Mouse (Mus musculus) lung, embryonic 16.5 days (tissue): ENCODE data around the gene Ddn. TPM values are rescaled to one million over a fixed set of nuclear protein-coding genes. Genes with fewer than 3 reads are reported as not detected.

Experiments used
- ATAC-seq: fragments of 200-750 bp; cut with Nextera tagmentation; 2 replicates; pipeline ENCODE4 v1.8.0; 2017; ENCODE audit warnings: low read depth, mild to moderate bottlenecking, moderate library complexity
- H3K27ac ChIP-seq: fragments of 300-500 bp; sonication (generic); 2 replicates; pipeline ENCODE4 v1.5.1; 2014; ENCODE audit warnings: mild to moderate bottlenecking, control low read depth, low read length
- H3K27me3 ChIP-seq: fragments of 300-500 bp; sonication (generic); 2 replicates; pipeline ENCODE4 v1.6.1; 2014; ENCODE audit warnings: low read depth, low read length, mixed read lengths; ENCODE audit not compliant: control insufficient read depth, insufficient read depth
- H3K36me3 ChIP-seq: fragments of 300-500 bp; sonication (generic); 2 replicates; pipeline ENCODE4 v1.6.1; 2014; ENCODE audit warnings: low read length; ENCODE audit not compliant: control insufficient read depth, insufficient read depth
- H3K4me1 ChIP-seq: fragments of 300-500 bp; sonication (generic); replicated peaks from 2 replicates; pipeline ENCODE4 v1.6.1; 2014; ENCODE audit warnings: low read length, mixed read lengths; ENCODE audit not compliant: control insufficient read depth, insufficient read depth
- H3K4me2 ChIP-seq: fragments of 300-500 bp; sonication (generic); 2 replicates; pipeline ENCODE4 v1.6.1; 2014; ENCODE audit warnings: low read depth, low read length, control low read depth
- H3K4me3 ChIP-seq: fragments of 300-500 bp; sonication (generic); 2 replicates; pipeline ENCODE4 v1.5.1; 2014; ENCODE audit warnings: mild to moderate bottlenecking, low read length, control low read depth
- H3K9ac ChIP-seq: fragments of 300-500 bp; sonication (generic); 2 replicates; pipeline ENCODE4 v1.6.1; 2014; ENCODE audit warnings: low read length, control low read depth
- H3K9me3 ChIP-seq: fragments of 300-500 bp; sonication (generic); 2 replicates; pipeline ENCODE4 v1.6.1; 2016; ENCODE audit warnings: low read length; ENCODE audit not compliant: control insufficient read depth
- WGBS: fragments of 180-500 bp; shearing (Covaris S2); extraction: QIAGEN DNeasy Blood & Tissue Kit; methylation state at CpG from one replicate; pipeline ENCODE4 v1.1.7; 2014; 5-methylcytosine and 5-hydroxymethylcytosine counted together
- polyA plus RNA-seq: library from polyadenylated mRNA; unstranded; fragments of >200 nt; fragmentation: Nextera tagmentation; extraction: Ambion mirVana; gene quantifications from 2 replicates; pipeline ENCODE4 v1.2.1, GENCODE M21; 2015

The Ddn gene
- polyA plus RNA-seq, 1 experiment from 2014 or later, result not detected

DNA sequence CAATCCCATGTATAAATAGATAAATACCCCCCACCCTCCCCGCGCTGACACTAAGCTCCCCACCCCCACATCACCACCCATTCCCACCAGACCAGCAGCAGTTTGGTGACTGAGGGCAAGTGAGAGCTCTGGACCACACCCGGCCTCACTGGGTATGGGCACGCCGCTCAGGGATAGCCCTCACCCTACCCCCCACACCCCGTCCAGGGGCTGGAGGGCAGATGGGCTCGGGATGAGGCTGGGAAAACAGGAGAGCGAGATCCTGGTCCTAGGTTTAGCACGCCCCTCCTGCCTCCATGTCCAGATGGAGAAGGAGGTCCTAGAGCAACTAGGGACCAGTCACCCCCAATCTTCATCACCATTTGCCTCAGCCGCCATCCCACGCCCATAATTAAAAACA lies 24.0 kb upstream of the Ddn start:
- no peak overlapping the region for H3K9ac ChIP-seq
- H3K27me3 ChIP-seq, result no peaks in the 10 kb centered on the region
- H3K4me2 ChIP-seq, result no peak overlapping the region
- H3K4me1 ChIP-seq, result peaks cover 19% of the 10 kb centered on the region
- peaks cover 40% of the 10 kb centered on the region for H3K36me3 ChIP-seq
- H3K9me3 ChIP-seq, result no peaks in the 10 kb centered on the region
- no peak overlapping the region for H3K27ac ChIP-seq
- no peak for ATAC-seq
- no peak overlapping the region for H3K4me3 ChIP-seq
- 89% methylated on average over 11 of the region's 11 CpGs for WGBS

DNA sequence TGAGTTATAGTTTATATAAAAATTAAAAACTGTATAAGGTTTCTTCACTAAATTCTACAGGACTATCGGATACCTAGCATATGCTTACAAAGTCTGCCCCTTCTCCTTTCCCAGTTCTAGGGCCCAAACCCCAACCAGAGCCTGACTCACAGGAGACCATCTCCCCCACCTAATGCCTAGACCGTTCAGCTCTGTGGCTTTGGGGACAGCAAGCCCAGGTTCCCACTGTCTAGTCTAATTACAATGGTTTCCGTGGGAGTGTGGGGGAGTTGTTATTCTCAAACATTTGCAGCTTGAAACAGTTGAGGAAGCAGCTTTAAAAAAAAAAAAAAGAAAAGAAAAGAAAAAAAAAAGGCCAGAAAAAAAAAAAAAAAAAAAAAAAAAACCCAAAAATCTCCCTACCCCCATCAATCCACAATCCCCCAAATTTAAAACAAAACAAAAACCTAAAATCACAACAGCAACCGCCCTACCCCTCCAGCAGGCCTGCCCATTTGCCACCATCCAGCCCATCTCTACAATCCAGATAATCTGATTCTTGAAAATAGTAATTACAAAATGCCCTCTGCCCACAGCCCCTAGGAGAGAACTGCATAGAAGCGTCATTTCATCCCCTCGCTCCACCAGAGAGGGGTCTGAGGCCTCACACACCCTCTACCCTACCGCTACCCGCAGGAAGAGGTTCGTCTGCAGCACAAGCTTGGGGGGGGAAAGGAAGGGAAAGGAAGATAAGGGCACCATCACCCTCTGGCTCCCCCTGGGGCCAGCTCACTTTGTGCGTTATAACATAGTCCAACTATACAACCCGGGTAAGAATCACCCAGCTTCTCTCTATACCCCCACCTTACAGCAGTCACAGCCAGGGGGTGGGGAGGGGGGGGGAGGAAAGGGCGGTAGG lies 23.1 kb upstream of the Ddn start:
- H3K9ac ChIP-seq, result 0 out of 2 replicates have a peak overlapping the region, but pooled peaks have one; percentile 84
- H3K27me3 ChIP-seq, result no peaks in the 10 kb centered on the region
- ATAC-seq, result no peak
- peaks cover 39% of the 10 kb centered on the region for H3K36me3 ChIP-seq
- peak overlapping the region; percentile 53 for H3K4me2 ChIP-seq
- H3K9me3 ChIP-seq, result no peaks in the 10 kb centered on the region
- H3K4me1 ChIP-seq, result peaks cover 19% of the 10 kb centered on the region
- 51% methylated on average over 12 of the region's 12 CpGs for WGBS
- H3K27ac ChIP-seq, result peak overlapping the region; percentile 97
- H3K4me3 ChIP-seq, result peak overlapping the region; percentile 90; the same call in 1 of the 2 replicates

DNA sequence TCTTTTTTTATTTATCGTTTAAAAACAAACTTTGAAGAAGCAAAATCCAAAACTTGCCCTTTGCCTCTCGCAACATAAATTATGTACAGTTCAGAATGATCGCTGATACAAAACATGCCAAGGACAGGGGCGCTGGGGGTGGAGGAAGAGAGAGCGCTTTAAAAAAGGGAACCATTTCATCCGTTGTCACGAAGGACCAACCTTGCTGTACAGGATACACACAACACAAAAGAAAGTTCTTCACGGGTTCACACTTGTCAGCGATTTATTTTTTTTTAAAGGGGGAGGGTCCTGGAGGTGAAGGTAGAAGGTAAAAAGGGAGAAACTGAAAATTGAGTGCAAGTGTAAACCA lies 22.4 kb upstream of the Ddn start:
- peak overlapping the region; percentile 84; the same call in 1 of the 2 replicates for H3K9ac ChIP-seq

DNA sequence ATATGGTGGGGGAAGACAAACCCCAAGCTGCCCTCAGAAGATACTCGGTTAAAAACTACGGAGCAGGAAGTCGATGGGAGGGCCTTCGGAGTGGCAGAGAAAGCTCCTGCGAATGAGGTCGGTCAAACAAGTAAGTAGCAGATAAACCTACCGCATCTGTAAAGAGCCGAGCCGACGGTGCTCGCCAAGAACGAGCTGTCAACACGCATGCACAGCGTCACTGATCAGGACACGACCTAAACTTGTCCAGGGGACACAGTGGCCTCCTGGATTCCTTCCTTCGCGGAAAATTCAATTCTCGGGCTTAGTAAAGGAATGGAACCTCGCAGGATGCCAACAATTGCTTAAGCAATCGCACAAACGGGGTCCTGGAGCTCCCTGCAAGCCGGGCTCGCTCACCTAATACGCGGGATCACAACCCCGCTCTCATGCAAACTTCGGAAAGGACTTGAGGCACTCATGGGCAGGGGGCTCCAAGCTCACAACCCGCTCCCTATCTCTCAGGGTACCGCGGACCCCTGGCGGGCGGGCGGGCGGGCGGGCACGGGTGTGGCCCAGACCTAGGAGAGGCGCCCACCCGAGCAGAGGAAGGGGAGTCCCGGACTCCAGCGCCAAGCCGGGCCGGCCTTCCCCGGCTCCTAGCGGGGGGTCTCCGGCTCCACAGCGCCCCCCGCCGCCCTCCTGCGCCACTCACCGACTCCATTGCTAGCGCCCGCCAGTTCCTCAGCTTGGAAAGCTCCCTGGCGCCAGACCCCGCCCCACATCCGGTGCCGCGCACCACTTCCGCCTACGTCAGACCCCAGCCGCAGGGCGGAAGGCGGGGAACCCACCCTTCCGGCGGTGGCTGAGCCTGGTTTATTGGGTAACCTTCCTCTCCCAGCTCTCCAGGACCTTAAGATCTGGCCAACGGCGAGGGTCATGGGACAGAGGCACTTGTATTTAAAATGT lies 21.7 kb upstream of the Ddn start, which contains the start of gene Prkag1:
Gene Prkag1, minus strand, starts transcription at position 786 of the 948 bp plus-strand sequence.
- H3K4me2 ChIP-seq, result peak within 1 kb of the TSS; percentile 69
- H3K9me3 ChIP-seq, result no peaks in the 10 kb centered on the region
- peak within 1 kb of the TSS; percentile 84 for H3K9ac ChIP-seq
- peak within 1 kb of the TSS; percentile 97 for H3K27ac ChIP-seq
- H3K36me3 ChIP-seq, result peaks cover 30% of the 10 kb centered on the region
- peak within 1 kb of the TSS; percentile 90 for H3K4me3 ChIP-seq
- H3K4me1 ChIP-seq, result peaks cover 19% of the 10 kb centered on the region
- ATAC-seq, result peak; percentile 98
- no peaks in the 10 kb centered on the region for H3K27me3 ChIP-seq
- WGBS, result 0% methylated on average over 55 of the region's 66 CpGs

More for the DNA sequence above, 22.4 kb upstream of the Ddn start:
- peak overlapping the region; percentile 97 for H3K27ac ChIP-seq
- H3K4me1 ChIP-seq, result peaks cover 19% of the 10 kb centered on the region
- 11% methylated on average over 9 of the region's 9 CpGs for WGBS
- no peaks in the 10 kb centered on the region for H3K9me3 ChIP-seq
- ATAC-seq, result peak; percentile 48
- peak overlapping the region; percentile 53 for H3K4me2 ChIP-seq
- peaks cover 35% of the 10 kb centered on the region for H3K36me3 ChIP-seq
- H3K27me3 ChIP-seq, result no peaks in the 10 kb centered on the region
- peak overlapping the region; percentile 90 for H3K4me3 ChIP-seq

DNA sequence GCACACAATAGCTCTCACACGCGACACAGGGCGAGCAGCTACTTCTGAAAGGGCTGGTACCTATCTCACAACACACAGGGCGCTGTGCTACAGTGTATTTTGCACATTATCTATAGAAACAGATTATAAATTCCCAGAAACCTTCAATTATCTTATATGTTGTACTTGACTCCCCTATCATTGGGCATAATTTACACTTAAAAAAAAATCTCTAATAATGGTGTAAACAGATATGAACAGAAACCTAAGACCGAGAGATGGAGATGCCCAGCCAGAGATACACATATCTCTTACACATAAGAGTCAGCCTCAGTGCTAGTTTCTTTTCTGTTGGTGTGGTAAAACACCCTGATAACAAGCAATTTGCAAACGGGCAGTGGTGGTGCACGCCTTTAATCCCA lies 18.3 kb upstream of the Ddn start:
- Histone ChIP-seq H3K27ac (no peak overlapping the region), H3K27me3 (no peaks in the 10 kb centered on the region), H3K4me3 (no peak overlapping the region), H3K9me3 (no peaks in the 10 kb centered on the region), H3K4me2 (no peak overlapping the region), H3K4me1 (peaks cover 19% of the 10 kb centered on the region), H3K36me3 (peaks cover 17% of the 10 kb centered on the region), H3K9ac (no peak overlapping the region)
- ATAC-seq, result no peak
- WGBS, result 81% methylated on average over 7 of the region's 7 CpGs

DNA sequence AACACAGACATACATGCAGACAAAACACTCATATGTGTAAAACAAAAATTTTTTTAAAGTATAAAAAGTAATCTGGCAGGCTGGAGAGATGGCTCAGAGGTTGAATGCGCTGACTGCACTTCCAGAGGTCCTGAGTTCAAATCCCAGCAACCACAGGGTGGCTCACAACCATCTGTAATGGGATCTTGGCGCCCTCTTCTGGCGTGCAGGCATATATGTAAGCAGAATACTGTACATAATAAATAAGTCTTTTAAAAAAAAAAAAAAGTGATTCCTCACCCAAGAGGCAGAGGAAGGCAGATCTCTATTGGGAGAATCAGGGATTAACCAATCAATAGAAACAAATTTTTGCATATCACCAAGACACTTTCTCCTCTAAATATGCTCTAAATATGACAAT lies 14.1 kb upstream of the Ddn start:
- no peak for ATAC-seq
- no peaks in the 10 kb centered on the region for H3K27me3 ChIP-seq
- no peak overlapping the region for H3K4me2 ChIP-seq
- no peak overlapping the region for H3K27ac ChIP-seq
- peaks cover 17% of the 10 kb centered on the region for H3K36me3 ChIP-seq
- H3K4me3 ChIP-seq, result no peak overlapping the region
- WGBS, result 63% methylated on average over 3 of the region's 3 CpGs
- no peaks in the 10 kb centered on the region for H3K9me3 ChIP-seq
- H3K9ac ChIP-seq, result no peak overlapping the region
- no peaks in the 10 kb centered on the region for H3K4me1 ChIP-seq

DNA sequence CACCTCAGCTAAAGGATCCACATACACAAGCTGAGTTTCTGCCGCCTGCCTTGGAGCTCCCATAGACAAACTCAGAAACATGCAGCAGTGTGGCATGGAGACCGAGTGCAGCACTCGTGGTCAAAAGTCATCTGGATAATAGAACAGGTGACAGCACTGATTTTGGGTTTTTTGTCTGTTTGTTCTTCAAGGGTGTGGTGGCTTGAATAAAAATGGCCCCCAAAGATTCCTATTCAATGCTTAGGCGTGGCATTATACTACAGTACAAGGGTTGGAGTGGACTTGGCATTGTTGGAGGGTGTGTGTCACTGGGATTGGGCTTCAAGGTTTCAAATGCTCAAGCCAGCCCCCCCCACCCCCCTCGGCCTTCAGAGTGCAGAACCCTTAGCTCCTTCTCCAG lies 12.9 kb upstream of the Ddn start:
- H3K9me3 ChIP-seq, result no peaks in the 10 kb centered on the region
- no peak overlapping the region for H3K4me3 ChIP-seq
- no peak overlapping the region for H3K9ac ChIP-seq
- no peak overlapping the region for H3K4me2 ChIP-seq
- H3K27me3 ChIP-seq, result no peaks in the 10 kb centered on the region
- no peak overlapping the region for H3K27ac ChIP-seq
- WGBS, result 92% methylated on average over 5 of the region's 5 CpGs
- H3K4me1 ChIP-seq, result no peaks in the 10 kb centered on the region
- no peak for ATAC-seq
- H3K36me3 ChIP-seq, result peaks cover 14% of the 10 kb centered on the region

DNA sequence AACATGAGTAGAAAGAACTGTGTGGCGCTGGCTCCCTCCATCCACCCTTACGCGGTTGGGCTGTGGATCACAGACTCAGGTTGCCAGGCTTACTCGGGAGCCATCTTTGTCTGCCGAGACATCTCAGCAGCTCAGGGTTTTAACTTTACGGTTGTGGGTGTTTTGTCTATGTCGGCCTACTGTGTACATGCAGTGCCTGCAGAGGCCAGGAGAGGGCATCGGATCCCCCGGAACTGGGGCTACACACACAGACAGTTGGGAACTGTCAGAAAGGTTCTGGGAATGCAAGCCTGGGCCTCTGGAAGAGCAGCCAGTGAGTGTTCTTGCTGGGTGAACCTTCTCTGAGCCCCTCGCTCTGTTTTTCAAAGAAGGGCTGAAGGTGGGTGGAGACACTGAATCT lies 12.1 kb upstream of the Ddn start:
- WGBS, result 37% methylated on average over 10 of the region's 10 CpGs
- no peak for ATAC-seq
- Histone ChIP-seq H3K9me3 (no peaks in the 10 kb centered on the region), H3K27ac (no peak overlapping the region), H3K4me2 (no peak overlapping the region), H3K27me3 (no peaks in the 10 kb centered on the region), H3K4me3 (no peak overlapping the region), H3K9ac (no peak overlapping the region), H3K4me1 (no peaks in the 10 kb centered on the region), H3K36me3 (peaks cover 14% of the 10 kb centered on the region)

DNA sequence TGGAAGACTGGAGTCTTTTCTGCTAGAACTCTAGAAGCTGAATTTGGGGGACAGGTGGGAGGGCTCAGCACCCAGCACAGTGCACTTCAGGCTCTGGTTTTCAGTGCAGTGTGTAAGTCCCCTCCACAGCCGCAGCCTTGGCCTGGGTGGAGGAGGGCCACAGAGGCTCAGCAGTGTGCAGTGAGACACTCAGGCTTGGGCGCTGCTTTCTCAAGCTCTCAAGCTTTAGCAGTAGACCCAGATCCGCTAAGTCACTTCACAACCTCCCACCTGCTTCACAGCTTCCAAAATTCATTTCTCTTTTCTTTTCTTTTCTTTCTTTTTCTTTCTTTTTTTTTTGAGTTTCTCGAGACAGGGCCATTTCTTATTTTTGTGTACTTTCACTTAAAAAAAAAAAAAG lies 11.6 kb upstream of the Ddn start:
- Histone ChIP-seq H3K4me3 (no peak overlapping the region), H3K36me3 (peaks cover 14% of the 10 kb centered on the region), H3K27me3 (no peaks in the 10 kb centered on the region), H3K27ac (no peak overlapping the region), H3K9ac (no peak overlapping the region), H3K4me1 (no peaks in the 10 kb centered on the region), H3K9me3 (no peaks in the 10 kb centered on the region), H3K4me2 (no peak overlapping the region)
- ATAC-seq, result no peak
- WGBS, result 85% methylated on average over 4 of the region's 4 CpGs
